Mouse (Mus musculus) Muller cell, postnatal 12 days (primary cell): Measurements from ENCODE around the gene Ndufv2.

ENCODE experiments used
- DNase-seq: peaks from one replicate; pipeline ENCODE4 v3.0.0-alpha.2; 2015; ENCODE audit errors: inconsistent ontology term

Ndufv2 gene

DNA sequence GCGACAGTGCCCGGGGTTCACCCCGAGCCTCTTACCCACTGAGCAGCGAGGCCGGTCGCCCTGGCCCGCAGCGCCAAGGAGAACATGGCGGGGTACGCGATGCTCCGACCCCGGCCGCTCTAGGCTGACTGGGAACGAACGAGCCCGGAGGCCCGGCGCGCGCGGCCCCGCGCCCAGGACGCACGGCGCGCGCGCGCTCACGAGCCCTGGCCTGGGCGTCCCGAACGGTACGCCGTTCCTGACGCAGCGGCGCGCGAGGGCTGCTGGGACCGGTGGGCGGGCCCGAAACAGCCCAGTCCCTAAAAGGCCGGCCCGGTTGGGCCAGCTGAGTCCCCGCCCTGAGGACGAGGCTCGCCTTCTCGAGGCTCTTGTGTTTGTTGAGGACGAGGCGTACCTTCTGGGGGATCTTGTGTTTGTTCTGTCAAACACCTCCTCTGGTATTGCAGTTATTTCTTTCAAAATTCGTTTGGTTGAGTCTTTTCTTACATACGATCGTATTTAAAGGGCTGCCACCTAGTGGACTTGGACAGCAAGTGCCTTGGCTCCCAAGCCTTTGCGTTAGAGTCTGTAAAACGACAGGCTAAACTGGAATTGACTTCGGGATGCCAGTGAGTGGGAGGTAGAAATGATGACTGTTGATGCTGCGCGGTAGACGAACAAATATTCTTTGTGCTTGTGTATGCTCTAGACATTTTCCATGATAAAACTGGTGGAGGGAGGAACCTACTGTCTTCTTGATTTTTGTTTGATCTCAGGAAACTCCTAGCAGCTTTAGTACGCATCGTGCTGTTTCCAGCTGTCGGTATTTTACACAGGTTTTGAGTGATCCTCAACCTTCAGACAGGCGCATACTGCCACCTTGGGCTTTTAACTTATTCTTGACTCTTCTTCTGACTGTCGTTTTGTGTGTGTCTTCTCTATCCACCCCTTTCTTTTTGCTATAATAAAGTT lies at the start of gene Ndufv2:
Gene Ndufv2 (minus strand): TSS at position 180 of the 951 bp plus-strand sequence.
- DNase-seq: peak; percentile 99

- no peak for DNase-seq
Observed at GRCm38 (mm10) chr17:66131212-66131611, 29.9 kb upstream of the Ndufv2 start.

GRCm38 (mm10) chr17:66130371-66130770 lies 29.0 kb upstream of the Ndufv2 start:
- no peak for DNase-seq

GRCm38 (mm10) chr17:66125211-66125610 lies 23.9 kb upstream of the Ndufv2 start:
- DNase-seq: no peak

DNA sequence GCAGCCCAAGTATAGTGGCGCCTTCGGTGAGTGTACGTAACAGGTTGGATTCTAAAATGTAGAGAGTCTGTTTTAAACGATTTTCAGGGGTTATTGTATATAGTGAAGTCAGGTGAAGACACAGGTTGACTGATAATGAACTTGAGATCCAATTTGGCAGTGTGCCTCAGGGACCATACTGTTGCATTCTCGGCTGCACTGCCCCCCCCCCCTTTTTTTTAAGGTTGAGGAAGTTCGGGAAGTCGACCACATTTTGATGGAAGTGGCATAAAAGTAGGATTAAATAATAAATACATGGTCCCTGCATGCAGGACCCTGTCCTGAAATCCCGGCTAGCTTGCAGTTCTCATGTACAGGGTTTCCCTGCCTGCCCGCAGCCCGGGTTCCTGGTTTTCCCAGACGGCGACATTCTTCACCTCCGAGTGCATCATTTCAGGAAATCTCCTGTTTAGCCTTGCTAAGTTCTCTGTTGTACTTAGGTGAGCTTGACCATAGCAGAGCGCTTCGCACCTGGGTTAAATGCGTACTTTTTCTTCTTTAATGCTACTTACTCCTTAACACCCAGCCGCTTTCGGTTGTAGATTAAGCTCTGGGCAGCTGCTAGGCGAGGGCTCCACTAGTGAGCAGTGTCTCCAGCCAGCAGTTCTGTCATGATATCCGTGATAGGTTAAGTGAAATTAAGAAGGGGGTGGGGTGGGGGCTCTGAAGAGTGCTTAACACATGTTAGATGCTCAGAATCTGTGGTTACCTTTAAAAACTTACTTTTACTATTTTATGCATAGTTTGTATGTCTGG lies 22.7 kb upstream of the Ndufv2 start:
- peak; percentile 36 for DNase-seq

DNA sequence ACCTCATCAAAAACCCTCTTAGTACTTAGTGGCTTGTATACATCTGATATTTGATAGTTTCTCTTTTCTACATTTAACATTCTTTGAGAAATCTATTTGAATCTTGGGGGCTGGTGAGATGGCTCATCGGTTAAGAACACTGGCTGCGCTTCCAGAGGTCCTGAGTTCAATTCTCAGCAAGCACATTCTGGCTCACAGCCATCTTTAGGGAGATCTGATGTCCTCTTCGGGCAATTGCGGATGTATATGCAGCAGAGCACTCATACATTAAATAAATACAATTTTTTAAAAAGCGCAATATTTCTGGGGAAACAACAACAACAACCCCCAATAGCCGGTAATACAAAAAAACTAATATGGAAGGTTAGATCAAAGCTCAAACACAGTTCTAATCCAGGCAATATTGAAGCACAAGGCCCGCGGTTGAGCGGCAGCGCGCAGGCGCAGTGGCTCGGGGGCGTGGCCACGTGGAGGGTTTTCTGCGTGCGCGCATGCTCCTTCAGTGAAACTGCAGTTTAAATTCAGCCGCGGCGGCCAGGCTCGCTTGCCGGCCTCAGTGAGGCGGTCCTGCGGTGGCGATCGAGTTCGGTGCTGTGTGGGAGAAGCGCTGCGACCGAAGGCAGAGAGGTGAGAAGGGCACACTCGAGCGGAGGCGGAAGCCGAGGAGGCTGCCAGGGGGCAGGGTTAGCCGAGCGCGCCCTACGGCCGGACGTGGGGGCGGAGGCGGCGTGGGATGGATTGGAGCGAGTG lies 21.9 kb upstream of the Ndufv2 start, which contains the start of gene Ddx11:
Gene Ddx11 (plus strand): TSS at position 455 of the 750 bp plus-strand sequence.
- peak; percentile 91 for DNase-seq

GRCm38 (mm10) chr17:66120701-66121100 lies 19.3 kb upstream of the Ndufv2 start:
- no peak for DNase-seq

GRCm38 (mm10) chr17:66118991-66119390 lies 17.6 kb upstream of the Ndufv2 start:
- DNase-seq: no peak

DNA sequence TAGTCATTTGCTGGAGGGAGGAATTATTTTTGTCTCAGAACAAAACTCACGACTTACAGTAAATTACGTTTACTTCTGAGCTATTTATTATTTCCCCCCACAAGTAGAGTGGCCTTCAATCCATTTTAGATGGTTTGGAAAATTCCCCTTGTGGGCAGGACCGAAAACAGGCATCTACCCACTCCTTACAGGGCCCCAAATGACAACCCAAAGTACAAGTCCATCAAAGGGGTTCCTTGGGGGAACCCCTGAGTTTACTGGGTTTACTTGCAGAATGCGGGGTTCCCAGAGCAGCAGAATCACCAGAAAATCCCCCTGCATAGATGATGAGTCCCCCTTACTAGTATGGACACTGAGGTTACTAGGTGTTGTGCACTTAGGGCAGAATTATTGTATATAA lies 10.8 kb upstream of the Ndufv2 start:
- no peak for DNase-seq

DNA sequence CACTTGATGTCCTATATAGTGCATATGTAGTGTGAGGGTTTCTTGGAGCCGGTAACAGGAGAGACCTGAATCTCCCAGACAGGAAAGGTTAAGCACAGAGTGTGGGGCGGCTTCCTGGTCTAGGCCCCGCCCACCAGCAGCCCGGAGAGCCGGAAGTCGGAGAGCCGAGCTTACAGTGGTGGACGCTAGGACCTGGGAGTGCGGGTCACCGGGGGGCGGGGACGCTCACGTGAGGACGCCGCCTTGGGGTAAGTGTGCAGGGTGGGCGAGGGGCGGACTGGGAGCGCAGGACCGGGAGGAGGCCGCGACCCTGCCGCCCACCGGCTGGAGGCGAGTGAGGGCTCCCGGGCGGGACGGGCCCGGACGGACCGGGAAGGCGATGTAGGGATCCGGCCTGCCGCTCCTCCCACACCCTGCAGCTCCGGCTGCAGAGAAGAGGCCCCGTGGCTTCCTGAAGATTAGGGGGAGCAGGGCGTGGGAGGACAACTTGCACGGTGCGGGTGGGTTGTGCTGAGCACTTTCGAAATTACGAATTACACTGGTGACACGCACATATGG lies 10.1 kb upstream of the Ndufv2 start, which contains the start of gene Washc1:
Gene Washc1 (plus strand): TSS at position 144 of the 558 bp plus-strand sequence.
- DNase-seq: peak; percentile 91

GRCm38 (mm10) chr17:66110746-66111145 lies 9.4 kb upstream of the Ndufv2 start:
- DNase-seq: no peak

GRCm38 (mm10) chr17:66108198-66108597 lies 6.8 kb upstream of the Ndufv2 start:
- no peak for DNase-seq

DNA sequence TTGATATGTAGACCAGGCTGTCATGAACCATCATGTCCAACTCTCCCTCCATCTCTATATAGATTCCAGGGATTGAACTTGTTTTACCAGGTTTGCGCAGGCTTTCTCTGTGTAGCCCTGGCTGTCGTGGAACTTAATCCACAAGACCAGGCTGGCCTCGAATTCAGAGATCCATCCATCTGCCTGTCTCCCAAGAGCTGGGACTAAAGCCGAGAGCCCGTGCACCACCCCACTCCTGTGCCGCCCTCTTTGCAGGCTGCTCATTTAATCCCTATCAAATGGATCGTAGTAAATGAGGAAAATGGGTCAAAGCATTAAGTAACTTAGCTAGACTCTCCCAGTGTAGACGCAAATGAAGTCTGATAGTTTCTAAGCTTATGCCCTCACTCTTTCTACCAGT lies 6.1 kb upstream of the Ndufv2 start:
- no peak for DNase-seq

DNA sequence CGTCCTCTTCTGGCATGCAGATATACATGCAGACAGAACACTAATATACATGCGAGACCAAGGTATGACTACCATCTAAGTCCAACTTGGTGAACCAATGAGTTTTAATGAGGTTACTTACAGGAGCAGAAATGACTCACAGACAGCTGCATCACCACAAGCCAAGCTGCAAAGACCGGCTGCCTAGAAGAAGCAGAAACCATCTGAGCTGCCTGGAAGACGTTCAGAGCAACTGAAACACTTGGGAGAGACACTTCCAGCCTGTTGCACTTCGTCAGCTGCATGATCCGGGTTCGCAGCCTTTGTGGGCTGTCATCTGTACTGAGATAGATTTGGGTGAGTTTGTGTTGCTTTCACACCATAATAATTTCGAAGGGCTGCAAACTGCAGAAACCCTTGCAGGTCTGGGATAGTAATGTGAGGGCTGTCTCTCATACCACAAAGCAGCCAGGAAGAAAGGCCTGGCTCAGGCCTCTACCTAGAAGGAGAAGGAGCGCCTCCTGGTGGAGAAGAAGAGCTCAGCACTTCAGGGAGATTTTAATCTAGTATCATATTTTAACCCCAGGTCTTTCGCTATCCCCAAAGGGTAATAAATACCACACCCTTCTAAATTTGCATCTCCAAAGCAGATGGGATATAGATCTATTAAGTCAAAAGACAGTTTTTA lies 5.4 kb upstream of the Ndufv2 start:
- peak; percentile 24 for DNase-seq

- no peak for DNase-seq
Observed at GRCm38 (mm10) chr17:66104076-66104475, 2.7 kb upstream of the Ndufv2 start.

- DNase-seq: no peak
Observed at GRCm38 (mm10) chr17:66100566-66101379, 586 bp downstream of the Ndufv2 start.

GRCm38 (mm10) chr17:66092664-66093063 lies 8.7 kb downstream of the Ndufv2 start:
- no peak for DNase-seq

DNA sequence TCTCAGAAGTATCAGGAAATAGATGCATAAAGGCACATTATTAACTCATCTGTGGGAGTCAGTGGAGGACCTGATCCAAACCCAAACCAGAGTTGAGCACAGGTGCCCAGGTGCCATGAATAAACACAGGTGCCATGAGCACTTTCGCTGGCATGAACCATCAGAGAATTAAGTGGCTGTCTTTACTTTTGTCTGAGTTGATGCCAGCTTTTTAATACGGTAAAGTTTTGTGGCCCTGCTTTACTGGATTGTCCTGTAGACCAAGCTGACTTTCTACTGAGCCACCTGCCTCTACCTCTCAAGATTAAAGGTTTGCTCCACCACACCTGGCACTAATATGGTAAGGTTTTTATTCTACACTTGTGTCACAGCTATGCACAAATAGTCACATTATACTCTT lies 9.3 kb downstream of the Ndufv2 start:
- no peak for DNase-seq

- no peak for DNase-seq
Observed at GRCm38 (mm10) chr17:66091392-66091791, 10.0 kb downstream of the Ndufv2 start.

DNA sequence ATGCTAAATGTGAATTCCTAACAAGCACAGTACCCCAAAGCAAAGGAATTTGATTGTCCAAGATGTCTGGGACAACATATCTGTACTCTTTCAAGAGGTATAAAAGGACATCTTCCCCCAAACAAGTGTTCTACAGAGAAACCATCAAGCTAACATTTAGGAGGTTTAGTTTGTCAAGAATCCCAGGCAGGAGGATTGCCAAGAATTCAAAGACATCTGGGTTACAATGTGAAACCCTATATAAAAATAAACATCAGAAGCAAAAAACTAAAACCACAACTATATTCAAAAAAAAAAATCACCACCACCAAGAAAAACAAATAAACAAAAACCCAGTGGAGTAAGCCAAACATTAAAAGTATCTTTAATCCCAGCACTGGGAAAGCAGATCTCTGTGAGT lies 11.1 kb downstream of the Ndufv2 start:
- no peak for DNase-seq
